Mouse (Mus musculus) heart, adult 2 months (tissue): ENCODE data around the gene Asic5.

Experiments used
- CTCF ChIP-seq: fragments of 200-600 bp; IDR thresholded peaks from 2 replicates; pipeline ENCODE4 v1.8.1; 2022; ENCODE audit warnings: antibody characterized with exemption, mild to moderate bottlenecking, moderate library complexity
- EP300 ChIP-seq: fragments of 200-500 bp; IDR thresholded peaks from 2 replicates; pipeline ENCODE4 v1.6.1; 2011; ENCODE audit warnings: low read depth, low read length, control low read depth; ENCODE audit not compliant: insufficient read depth
- POLR2A ChIP-seq: fragments of 200-500 bp; IDR thresholded peaks from 2 replicates; pipeline ENCODE4 v1.6.1; 2011; ENCODE audit warnings: mild to moderate bottlenecking, low read depth, low read length, control low read depth; ENCODE audit not compliant: insufficient read depth

- TF ChIP-seq CTCF (no peak), POLR2A (no peak), EP300 (no peak)
These were observed 48.1 kb downstream of the Asic5 start for GRCm38 (mm10) chr3:82030008-82030748.
